Mouse (Mus musculus) heart, adult 2 months (tissue): Measurements from ENCODE around the gene Igfals.

Experiments
- CTCF ChIP-seq: fragments of 200-600 bp; IDR thresholded peaks from 2 replicates; pipeline ENCODE4 v1.8.1; 2022; ENCODE audit warnings: antibody characterized with exemption, mild to moderate bottlenecking, moderate library complexity
- POLR2A ChIP-seq: fragments of 200-500 bp; IDR thresholded peaks from 2 replicates; pipeline ENCODE4 v1.6.1; 2011; ENCODE audit warnings: mild to moderate bottlenecking, low read depth, low read length, control low read depth; ENCODE audit not compliant: insufficient read depth

DNA sequence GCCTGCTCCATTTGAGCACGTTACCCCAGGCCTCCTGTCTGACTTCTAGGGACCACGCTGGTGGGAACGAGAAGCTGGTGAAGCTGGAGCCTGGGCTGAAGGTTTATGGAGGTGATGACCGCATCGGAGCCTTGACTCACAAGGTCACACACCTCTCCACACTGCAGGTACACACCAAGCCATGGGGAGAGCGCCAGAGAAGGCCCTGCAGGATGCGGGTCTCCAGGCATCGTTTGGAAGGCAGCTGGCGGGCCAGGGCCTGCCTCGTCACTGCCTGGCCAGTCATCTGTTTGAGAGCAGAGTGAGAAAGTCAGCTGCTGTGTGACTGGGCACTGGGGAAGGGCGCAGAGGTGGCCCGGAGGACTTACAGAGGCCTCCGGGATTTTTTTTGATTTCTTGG, 9.2 kb upstream of the Igfals start:
- TF ChIP-seq CTCF (no peak), POLR2A (no peak)
